Mouse (Mus musculus) liver, postnatal 0 days (tissue): ENCODE measurements around the gene Tfb1m.

ENCODE experiments used
- CTCF ChIP-seq: sonication (generic); IDR thresholded peaks from 2 replicates; pipeline ENCODE4 v1.5.1; 2016; ENCODE audit warnings: antibody characterized with exemption, low read depth
- EP300 ChIP-seq: IDR thresholded peaks from 2 replicates; pipeline ENCODE4 v1.6.1; 2016; ENCODE audit warnings: antibody characterized with exemption, low read depth, mild to moderate bottlenecking

DNA sequence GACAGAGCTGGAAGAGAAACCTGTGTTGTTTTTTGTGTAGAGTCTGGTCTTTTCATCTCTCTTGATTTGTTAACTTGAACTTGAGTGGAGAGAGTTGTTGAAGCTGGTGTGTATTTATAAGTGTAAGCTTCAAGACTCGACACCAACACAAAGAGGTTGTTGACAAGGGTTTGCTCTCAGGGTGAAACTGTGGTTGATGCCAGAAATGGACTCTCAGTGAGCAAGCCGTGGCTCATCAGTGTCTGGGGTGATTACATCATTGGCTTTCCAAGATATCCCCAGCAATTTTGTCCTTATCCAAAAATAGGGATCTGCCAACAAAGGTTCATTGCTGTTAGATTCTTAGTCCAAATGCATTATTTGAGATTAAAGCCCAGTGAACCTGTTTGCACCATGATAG, 81.0 kb downstream of the Tfb1m start:
- TF ChIP-seq CTCF (no peak), EP300 (no peak)
